Mouse (Mus musculus) megakaryocyte, embryonic 14.5 days (primary cell): ENCODE data around the gene Fzr1.

Source experiments
- FLI1 ChIP-seq: IDR thresholded peaks from 2 replicates; pipeline ENCODE4 v1.6.1; 2012; ENCODE audit warnings: low read length, inconsistent platforms, mixed read lengths
- GATA1 ChIP-seq: IDR thresholded peaks from 3 replicates; pipeline ENCODE4 v1.6.1; 2012; ENCODE audit warnings: mixed read lengths, low read length, inconsistent platforms, borderline replicate concordance

- TF ChIP-seq GATA1: no peak
- TF ChIP-seq FLI1: no peak
These were observed 32.0 kb upstream of the Fzr1 start for GRCm38 (mm10) chr10:81410350-81410749.
